Mouse (Mus musculus) forebrain, embryonic 10.5 days (tissue): ENCODE results near the gene Asic2. TPM values are rescaled to one million over a fixed set of nuclear protein-coding genes. Genes with fewer than 3 reads are reported as not detected.

ENCODE experiments used
- DNase-seq: peaks from one replicate; pipeline ENCODE4 v3.0.0-alpha.2; 2017; ENCODE audit warnings: low spot score; ENCODE audit errors: extremely low spot score
- H3K27ac ChIP-seq: fragments of 300-500 bp; sonication (generic); 2 replicates; pipeline ENCODE4 v1.5.1; 2016; ENCODE audit warnings: mild to moderate bottlenecking
- H3K27me3 ChIP-seq: fragments of 300-500 bp; sonication (generic); 2 replicates; pipeline ENCODE4 v1.6.1; 2016; ENCODE audit warnings: mild to moderate bottlenecking; ENCODE audit not compliant: poor library complexity, severe bottlenecking
- H3K36me3 ChIP-seq: fragments of 300-500 bp; sonication (generic); replicated peaks from 2 replicates; pipeline ENCODE4 v1.6.1; 2016; ENCODE audit warnings: mild to moderate bottlenecking, moderate library complexity
- H3K4me1 ChIP-seq: fragments of 300-500 bp; sonication (generic); 2 replicates; pipeline ENCODE4 v1.6.1; 2016
- H3K4me3 ChIP-seq: fragments of 300-500 bp; sonication (generic); 2 replicates; pipeline ENCODE4 v1.5.1; 2016; ENCODE audit warnings: mild to moderate bottlenecking, moderate library complexity
- H3K9me3 ChIP-seq: fragments of 300-500 bp; sonication (generic); 2 replicates; pipeline ENCODE4 v1.6.1; 2016; ENCODE audit warnings: mild to moderate bottlenecking, moderate library complexity
- WGBS: fragments of 180-500 bp; shearing (Covaris S2); methylation state at CpG from one replicate; pipeline ENCODE4 v1.1.7; 2016; 5-methylcytosine and 5-hydroxymethylcytosine counted together
- polyA plus RNA-seq: library from polyadenylated mRNA; unstranded; fragments of >200 nt; fragmentation: Nextera tagmentation; extraction: Ambion mirVana; gene quantifications from 2 replicates; pipeline ENCODE4 v1.2.1, GENCODE M21; 2016

The Asic2 gene
- polyA plus RNA-seq, 1 experiment from 2014 or later = 0.51 TPM

- no peak for DNase-seq
Observed at GRCm38 (mm10) chr11:81330982-81331381, 637.3 kb downstream of the Asic2 start.

DNA sequence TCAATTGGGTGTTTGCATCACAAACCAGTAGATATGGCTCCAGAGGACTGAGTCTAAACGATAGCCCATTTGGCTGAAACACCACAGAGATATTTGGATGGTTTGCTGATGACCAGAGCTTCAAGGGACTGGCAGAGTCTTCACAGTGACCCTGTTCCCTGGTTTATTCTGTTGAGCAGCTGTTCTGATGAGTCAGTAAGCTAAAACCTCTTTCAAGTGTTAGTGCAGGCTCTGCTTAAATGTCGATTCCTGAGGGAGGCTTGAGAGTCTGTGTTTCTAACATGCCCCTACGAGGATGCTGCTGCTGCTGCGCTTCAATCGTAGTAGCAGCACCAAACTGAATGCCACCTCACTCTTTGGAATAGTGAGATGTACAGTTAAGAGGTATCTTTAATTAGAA lies 640.2 kb downstream of the Asic2 start:
- H3K27ac ChIP-seq = no peak overlapping the region
- H3K36me3 ChIP-seq = no peaks in the 10 kb centered on the region
- 89% methylated on average over 5 of the region's 5 CpGs for WGBS
- DNase-seq = no peak
- no peaks in the 10 kb centered on the region for H3K9me3 ChIP-seq
- peaks cover 3% of the 10 kb centered on the region; the same call in 1 of the 2 replicates for H3K4me1 ChIP-seq
- no peaks in the 10 kb centered on the region for H3K27me3 ChIP-seq
- H3K4me3 ChIP-seq = no peak overlapping the region

More at GRCm38 (mm10) chr11:81330982-81331381, 637.3 kb downstream of the Asic2 start:
- Histone ChIP-seq H3K9me3 (no peaks in the 10 kb centered on the region), H3K27ac (no peak overlapping the region), H3K4me1 (no peaks in the 10 kb centered on the region; the same call in 1 of the 2 replicates), H3K27me3 (no peaks in the 10 kb centered on the region), H3K36me3 (no peaks in the 10 kb centered on the region), H3K4me3 (no peak overlapping the region)
- 86% methylated on average over 3 of the region's 3 CpGs for WGBS

DNA sequence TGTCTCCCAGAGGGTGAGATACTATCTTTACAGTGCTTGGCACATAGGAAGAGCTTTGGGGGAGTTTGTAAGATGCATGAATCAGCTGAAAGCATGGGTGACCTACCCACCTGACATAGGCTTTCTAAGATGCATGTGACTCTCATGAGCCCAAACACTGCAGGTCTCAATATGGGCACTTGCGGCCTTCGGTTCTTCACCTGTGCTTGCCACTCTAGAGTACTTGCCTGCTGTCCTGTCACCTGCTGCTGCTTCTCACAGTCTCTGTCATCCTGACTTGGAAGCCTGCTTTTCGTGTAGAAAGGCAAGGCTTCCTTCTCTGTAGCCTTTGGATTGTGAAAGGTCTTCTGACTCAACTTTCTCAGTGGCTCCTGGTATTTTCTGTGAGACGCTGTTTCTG lies 645.1 kb downstream of the Asic2 start:
- no peaks in the 10 kb centered on the region for H3K36me3 ChIP-seq
- H3K9me3 ChIP-seq = no peaks in the 10 kb centered on the region
- DNase-seq = no peak
- peaks cover 3% of the 10 kb centered on the region; the same call in 1 of the 2 replicates for H3K4me1 ChIP-seq
- 92% methylated on average over 4 of the region's 4 CpGs for WGBS
- no peak overlapping the region for H3K4me3 ChIP-seq
- no peak overlapping the region for H3K27ac ChIP-seq
- no peaks in the 10 kb centered on the region for H3K27me3 ChIP-seq

GRCm38 (mm10) chr11:81322466-81322865 lies 645.8 kb downstream of the Asic2 start:
- H3K36me3 ChIP-seq = no peaks in the 10 kb centered on the region
- no peaks in the 10 kb centered on the region for H3K9me3 ChIP-seq
- 94% methylated on average over 8 of the region's 8 CpGs for WGBS
- no peak for DNase-seq
- no peak overlapping the region for H3K4me3 ChIP-seq
- no peak overlapping the region for H3K27ac ChIP-seq
- H3K27me3 ChIP-seq = no peaks in the 10 kb centered on the region
- peaks cover 3% of the 10 kb centered on the region; the same call in 1 of the 2 replicates for H3K4me1 ChIP-seq

- Histone ChIP-seq H3K27me3 (no peaks in the 10 kb centered on the region), H3K27ac (no peak overlapping the region), H3K4me3 (no peak overlapping the region), H3K36me3 (no peaks in the 10 kb centered on the region), H3K9me3 (no peaks in the 10 kb centered on the region), H3K4me1 (no peaks in the 10 kb centered on the region)
- no peak for DNase-seq
- 67% methylated on average over 3 of the region's 3 CpGs for WGBS
Observed at GRCm38 (mm10) chr11:81290041-81290440, 678.2 kb downstream of the Asic2 start.

- DNase-seq = no peak
- H3K36me3 ChIP-seq = no peaks in the 10 kb centered on the region
- no peaks in the 10 kb centered on the region for H3K9me3 ChIP-seq
- no peak overlapping the region for H3K27ac ChIP-seq
- no peak overlapping the region for H3K4me3 ChIP-seq
- 76% methylated on average over 6 of the region's 6 CpGs for WGBS
- peaks cover 54% of the 10 kb centered on the region for H3K27me3 ChIP-seq
- H3K4me1 ChIP-seq = peaks cover 21% of the 10 kb centered on the region
Observed at GRCm38 (mm10) chr11:81283185-81283584, 685.1 kb downstream of the Asic2 start.

DNA sequence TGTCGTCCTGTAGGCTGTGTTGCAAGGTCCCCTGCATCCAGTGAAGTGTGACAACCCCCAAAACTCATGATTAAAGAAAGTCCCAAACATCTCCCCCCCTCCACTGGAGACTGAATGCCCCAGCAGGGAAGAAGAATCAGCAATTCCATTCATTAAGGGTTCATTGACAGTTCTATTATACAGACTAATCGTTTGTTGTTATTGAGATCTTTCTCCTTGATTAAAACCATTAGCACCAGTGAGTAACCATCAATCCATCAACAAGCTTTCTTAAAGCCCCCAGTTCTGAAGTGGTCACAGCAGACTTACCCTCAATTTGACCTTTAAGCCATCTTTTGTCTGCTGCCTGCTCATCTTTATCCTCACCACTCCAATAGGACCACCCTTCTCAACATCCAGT lies 688.2 kb downstream of the Asic2 start:
- peaks cover 60% of the 10 kb centered on the region for H3K27me3 ChIP-seq
- no peak overlapping the region for H3K4me3 ChIP-seq
- no peak overlapping the region for H3K27ac ChIP-seq
- H3K36me3 ChIP-seq = no peaks in the 10 kb centered on the region
- H3K4me1 ChIP-seq = peaks cover 21% of the 10 kb centered on the region
- no peaks in the 10 kb centered on the region for H3K9me3 ChIP-seq
- DNase-seq = no peak
- 2% methylated on average over 2 of the region's 2 CpGs for WGBS

DNA sequence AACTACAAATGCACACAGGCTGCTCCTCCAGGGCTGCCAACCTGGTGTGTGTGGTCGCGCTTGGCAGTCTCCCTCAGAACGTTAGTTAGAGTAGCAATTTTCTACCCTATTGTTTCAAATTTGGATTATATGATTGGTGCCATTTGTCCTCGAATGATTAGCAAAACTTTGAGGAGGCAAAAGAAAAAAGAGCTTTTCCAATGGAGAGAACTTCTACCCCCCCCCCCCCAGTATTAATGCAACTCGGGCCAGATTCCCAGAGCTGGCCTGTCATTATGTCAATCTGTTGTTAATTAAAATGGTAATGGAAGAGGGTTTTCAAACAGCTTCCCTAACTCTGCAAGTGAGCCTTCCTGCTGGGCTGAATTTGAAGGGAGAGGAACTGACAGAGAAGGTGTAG lies 690.9 kb downstream of the Asic2 start:
- whole genome bisulfite sequencing = 53% methylated on average over 5 of the region's 5 CpGs
- DNase-seq = no peak
- no peaks in the 10 kb centered on the region for H3K9me3 ChIP-seq

DNA sequence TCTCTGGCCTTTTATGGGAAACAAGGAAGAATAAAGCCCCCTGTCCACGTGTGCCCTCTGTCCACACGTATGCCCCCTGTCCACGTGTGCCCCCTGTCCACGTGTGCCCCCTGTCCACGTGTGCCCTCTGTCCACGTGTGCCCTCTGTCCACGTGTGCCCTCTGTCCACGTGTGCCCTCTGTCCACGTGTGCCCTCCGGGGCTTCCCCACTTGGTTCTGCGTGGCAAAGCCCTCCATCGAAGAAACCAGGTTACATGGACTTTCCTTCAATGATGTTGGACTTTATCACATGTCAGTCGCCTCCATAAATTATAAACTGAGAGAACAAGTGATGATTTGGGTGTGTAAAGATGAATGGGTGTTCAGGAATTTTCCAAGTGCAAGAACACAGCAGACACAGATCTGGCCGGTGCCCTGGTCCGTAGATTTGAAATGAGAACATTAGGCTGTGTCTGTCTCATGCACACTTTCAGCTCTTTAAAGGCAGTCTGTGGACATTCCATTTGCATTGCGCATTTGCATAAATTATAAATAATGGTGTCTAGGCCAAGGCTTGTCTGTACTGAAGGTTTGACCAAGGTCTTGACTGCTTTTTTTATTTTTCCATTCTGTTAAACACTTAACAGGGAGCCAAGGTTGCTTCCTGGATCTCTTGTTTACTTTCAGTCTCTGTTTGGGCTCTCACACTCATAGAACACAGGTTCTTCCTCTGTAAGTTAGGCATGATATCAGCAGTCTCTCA lies 695.4 kb downstream of the Asic2 start:
- H3K4me1 ChIP-seq = 0 out of 2 replicates have a peak, but pooled peaks cover 4% of the 10 kb centered on the region
- H3K9me3 ChIP-seq = peaks cover 6% of the 10 kb centered on the region; the same call in 1 of the 2 replicates
- no peak overlapping the region for H3K4me3 ChIP-seq
- 0 out of 2 replicates have a peak, but pooled peaks cover 3% of the 10 kb centered on the region for H3K27me3 ChIP-seq
- DNase-seq = no peak
- WGBS = 92% methylated on average over 16 of the region's 16 CpGs
- H3K36me3 ChIP-seq = no peaks in the 10 kb centered on the region
- no peak overlapping the region for H3K27ac ChIP-seq

More for the DNA sequence above, 690.9 kb downstream of the Asic2 start:
- Histone ChIP-seq H3K27me3 (peaks cover 40% of the 10 kb centered on the region), H3K27ac (no peak overlapping the region), H3K4me3 (no peak overlapping the region), H3K36me3 (no peaks in the 10 kb centered on the region), H3K4me1 (peaks cover 21% of the 10 kb centered on the region)

DNA sequence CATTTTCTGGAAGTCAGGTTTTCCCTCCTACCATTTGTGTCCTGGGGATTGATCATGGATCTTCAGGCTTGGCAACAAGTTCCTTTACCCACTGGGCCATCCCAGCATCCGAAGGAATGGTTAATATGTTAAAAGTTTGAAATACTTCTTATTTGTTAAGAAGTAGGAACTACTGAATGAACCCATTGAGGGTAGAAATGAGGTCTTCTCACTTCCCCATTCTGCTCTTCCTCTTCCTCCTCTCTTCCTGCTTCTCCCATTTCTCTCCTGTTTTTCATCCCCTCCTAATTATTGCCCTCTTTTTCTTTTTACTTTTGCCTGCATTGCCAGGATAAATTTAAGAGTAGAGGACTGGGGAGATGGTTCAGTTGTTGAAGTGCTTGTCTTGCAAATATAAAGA lies 696.8 kb downstream of the Asic2 start:
- no peak overlapping the region for H3K27ac ChIP-seq
- peaks cover 12% of the 10 kb centered on the region; the same call in 1 of the 2 replicates for H3K9me3 ChIP-seq
- WGBS = 92% methylated on average over 1 of the region's 1 CpGs
- no peaks in the 10 kb centered on the region for H3K27me3 ChIP-seq
- 0 out of 2 replicates have a peak, but pooled peaks cover 4% of the 10 kb centered on the region for H3K4me1 ChIP-seq
- no peak for DNase-seq
- no peak overlapping the region for H3K4me3 ChIP-seq
- no peaks in the 10 kb centered on the region for H3K36me3 ChIP-seq

DNA sequence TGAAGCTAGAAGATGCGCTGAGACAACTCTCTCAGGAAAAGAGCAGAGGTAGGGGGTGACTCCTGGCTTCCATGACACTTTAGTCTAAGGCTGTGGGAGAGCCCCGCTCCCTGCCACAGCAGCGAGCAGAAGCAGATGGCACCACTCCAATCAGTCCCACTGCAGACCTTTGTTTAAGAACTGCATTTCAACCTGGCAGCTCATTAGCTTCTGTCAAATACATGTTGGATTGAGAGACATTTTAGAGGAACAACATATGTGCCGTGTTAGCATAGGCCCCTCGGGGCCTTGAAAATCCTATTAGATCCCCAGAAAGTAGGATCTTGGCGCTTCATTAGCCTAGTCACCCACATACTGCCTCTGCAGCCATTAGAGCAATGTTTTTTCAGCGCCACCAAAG lies 697.7 kb downstream of the Asic2 start:
- WGBS = 86% methylated on average over 7 of the region's 7 CpGs
- DNase-seq = no peak
- H3K9me3 ChIP-seq = peaks cover 12% of the 10 kb centered on the region; the same call in 1 of the 2 replicates
- H3K4me1 ChIP-seq = 0 out of 2 replicates have a peak, but pooled peaks cover 4% of the 10 kb centered on the region
- no peaks in the 10 kb centered on the region for H3K27me3 ChIP-seq
- H3K27ac ChIP-seq = no peak overlapping the region
- H3K36me3 ChIP-seq = no peaks in the 10 kb centered on the region
- no peak overlapping the region for H3K4me3 ChIP-seq

DNA sequence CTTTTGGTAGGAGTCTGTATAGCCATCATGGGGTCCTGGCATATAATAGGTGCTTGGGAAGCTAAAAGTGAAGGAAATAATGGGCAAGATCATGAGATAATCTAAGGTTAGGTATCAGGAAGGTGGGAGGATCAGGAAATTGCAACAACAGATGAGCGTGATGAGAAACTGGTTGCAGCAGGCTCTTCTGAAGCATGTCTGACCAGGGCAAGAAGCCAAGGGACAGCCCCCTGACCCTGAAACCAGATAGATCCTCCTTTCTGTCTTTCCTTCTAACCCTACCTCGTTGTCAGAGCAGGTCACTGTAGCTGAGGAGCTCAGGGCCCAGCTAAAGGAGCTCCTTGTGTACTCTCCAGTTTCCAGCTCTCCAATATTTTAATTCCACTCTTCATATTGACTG lies 704.5 kb downstream of the Asic2 start:
- peaks cover 9% of the 10 kb centered on the region; the same call in 1 of the 2 replicates for H3K9me3 ChIP-seq
- no peaks in the 10 kb centered on the region for H3K36me3 ChIP-seq
- H3K27ac ChIP-seq = no peak overlapping the region
- 86% methylated on average over 2 of the region's 2 CpGs for WGBS
- no peaks in the 10 kb centered on the region for H3K27me3 ChIP-seq
- H3K4me1 ChIP-seq = no peaks in the 10 kb centered on the region
- H3K4me3 ChIP-seq = no peak overlapping the region
- no peak for DNase-seq

DNA sequence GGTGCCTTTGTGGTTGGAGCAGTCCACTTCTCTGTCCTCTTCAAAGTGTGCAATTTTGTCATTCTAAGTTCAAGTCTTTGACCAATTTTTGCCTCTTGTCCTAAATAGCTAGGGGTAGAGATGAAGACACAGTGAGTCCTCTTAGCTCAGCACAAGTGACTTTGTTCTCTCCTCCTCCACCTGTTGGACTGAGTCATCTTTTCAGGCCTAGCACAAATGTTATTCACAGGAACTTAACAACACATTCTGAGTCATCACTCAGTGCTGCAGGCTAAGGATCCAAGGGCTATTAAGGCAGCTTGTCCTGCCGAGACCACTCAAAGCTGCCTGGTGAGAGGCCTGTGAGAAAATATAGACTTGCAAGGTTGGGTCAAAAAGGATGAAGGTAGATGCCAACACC lies 705.1 kb downstream of the Asic2 start:
- Histone ChIP-seq H3K4me3 (no peak overlapping the region), H3K27me3 (no peaks in the 10 kb centered on the region), H3K27ac (no peak overlapping the region), H3K9me3 (peaks cover 9% of the 10 kb centered on the region; the same call in 1 of the 2 replicates), H3K4me1 (no peaks in the 10 kb centered on the region), H3K36me3 (no peaks in the 10 kb centered on the region)
- 88% methylated on average over 1 of the region's 1 CpGs for WGBS
- no peak for DNase-seq
